Mouse (Mus musculus) hindbrain, postnatal 0 days (tissue): Measurements from ENCODE around the gene Ppp1ca. TPM values are rescaled to one million over a fixed set of nuclear protein-coding genes. Genes with fewer than 3 reads are reported as not detected.
A peak's percentile ranks its signal among the peaks of the same experiment; 100 is the strongest.

Source experiments
- ATAC-seq: fragments of 200-750 bp; cut with Nextera tagmentation; 2 replicates; pipeline ENCODE4 v1.8.0; 2017; ENCODE audit warnings: mild to moderate bottlenecking, moderate TSS enrichment, moderate library complexity
- DNase-seq: peaks from one replicate; pipeline ENCODE4 v3.0.0-alpha.2; 2015; ENCODE audit warnings: low spot score
- H3K27ac ChIP-seq: fragments of 300-500 bp; sonication (generic); 2 replicates; pipeline ENCODE4 v1.5.1; 2014; ENCODE audit warnings: mild to moderate bottlenecking
- H3K27me3 ChIP-seq: fragments of 300-500 bp; sonication (generic); 2 replicates; pipeline ENCODE4 v1.6.1; 2014; ENCODE audit warnings: low read length, mixed read lengths; ENCODE audit not compliant: insufficient read depth
- H3K36me3 ChIP-seq: fragments of 300-500 bp; sonication (generic); 2 replicates; pipeline ENCODE4 v1.6.1; 2014; ENCODE audit warnings: low read length, mixed read lengths; ENCODE audit not compliant: insufficient read depth
- H3K4me1 ChIP-seq: fragments of 300-500 bp; sonication (generic); 2 replicates; pipeline ENCODE4 v1.6.1; 2014; ENCODE audit warnings: antibody characterized with exemption, low read length, mixed read lengths; ENCODE audit not compliant: insufficient read depth
- H3K4me2 ChIP-seq: fragments of 300-500 bp; sonication (generic); 2 replicates; pipeline ENCODE4 v1.6.1; 2014; ENCODE audit warnings: low read depth, mild to moderate bottlenecking, low read length, moderate library complexity, mixed read lengths
- H3K4me3 ChIP-seq: fragments of 300-500 bp; sonication (generic); 2 replicates; pipeline ENCODE4 v1.5.1; 2014; ENCODE audit warnings: low read length
- H3K9ac ChIP-seq: fragments of 300-500 bp; sonication (generic); replicated peaks from 2 replicates; pipeline ENCODE4 v1.6.1; 2014; ENCODE audit warnings: mild to moderate bottlenecking, low read length, moderate library complexity, mixed read lengths
- H3K9me3 ChIP-seq: fragments of 300-500 bp; sonication (generic); 2 replicates; pipeline ENCODE4 v1.6.1; 2016; ENCODE audit warnings: low read length, mixed read lengths
- CTCF ChIP-seq: IDR thresholded peaks from 2 replicates; pipeline ENCODE4 v1.5.1; 2016; ENCODE audit warnings: antibody characterized with exemption, control low read depth, low read depth
- WGBS: fragments of 180-500 bp; shearing (Covaris S2); extraction: QIAGEN DNeasy Blood & Tissue Kit; methylation state at CpG from one replicate; pipeline ENCODE4 v1.1.7; 2014; 5-methylcytosine and 5-hydroxymethylcytosine counted together
- polyA plus RNA-seq: library from polyadenylated mRNA; unstranded; fragments of >200 nt; fragmentation: Nextera tagmentation; extraction: Ambion mirVana; gene quantifications from 2 replicates; pipeline ENCODE4 v1.2.1, GENCODE M21; 2015
- total RNA-seq: library from RNA; depleted of rRNA; stranded (reverse); fragments of >200 nt; gene quantifications from 2 replicates; pipeline ENCODE4 v1.2.3, GENCODE M21; 2014

Gene Ppp1ca
- total and polyA plus RNA-seq, 2 experiments from 2014 or later, result 564 to 597 TPM

- 30% methylated on average over 4 of the region's 4 CpGs for WGBS
- Histone ChIP-seq H3K36me3 (peaks cover 21% of the 10 kb centered on the region), H3K9me3 (no peaks in the 10 kb centered on the region), H3K4me3 (peak overlapping the region; percentile 71), H3K27me3 (no peaks in the 10 kb centered on the region), H3K27ac (peak overlapping the region; percentile 85), H3K4me1 (peaks cover 7% of the 10 kb centered on the region; the same call in 1 of the 2 replicates), H3K9ac (peak overlapping the region; percentile 76), H3K4me2 (peak overlapping the region; percentile 91)
- no peak for DNase-seq
- peak; percentile 43 for ATAC-seq
- no peak for TF ChIP-seq CTCF
Observed at GRCm38 (mm10) chr19:4163543-4163887, 28.4 kb upstream of the Ppp1ca start.

- Histone ChIP-seq H3K4me3 (no peak overlapping the region), H3K4me2 (no peak overlapping the region), H3K9me3 (no peaks in the 10 kb centered on the region), H3K27me3 (no peaks in the 10 kb centered on the region), H3K27ac (peak overlapping the region; percentile 85), H3K9ac (no peak overlapping the region; the same call in 1 of the 2 replicates), H3K36me3 (peaks cover 15% of the 10 kb centered on the region), H3K4me1 (peaks cover 7% of the 10 kb centered on the region; the same call in 1 of the 2 replicates)
- no peak for TF ChIP-seq CTCF
- DNase-seq (no peak), ATAC-seq (no peak)
- WGBS, result 81% methylated on average over 3 of the region's 3 CpGs
Observed at GRCm38 (mm10) chr19:4164100-4164499, 27.8 kb upstream of the Ppp1ca start.

GRCm38 (mm10) chr19:4164721-4165120 lies 27.1 kb upstream of the Ppp1ca start:
- ATAC-seq, result no peak
- H3K9ac ChIP-seq, result no peak overlapping the region
- H3K27ac ChIP-seq, result no peak overlapping the region
- H3K4me2 ChIP-seq, result no peak overlapping the region
- no peak overlapping the region for H3K4me3 ChIP-seq
- peaks cover 8% of the 10 kb centered on the region for H3K4me1 ChIP-seq
- WGBS, result 70% methylated on average over 2 of the region's 2 CpGs
- H3K27me3 ChIP-seq, result no peaks in the 10 kb centered on the region
- peaks cover 9% of the 10 kb centered on the region; the same call in 1 of the 2 replicates for H3K36me3 ChIP-seq
- no peak for DNase-seq
- no peaks in the 10 kb centered on the region for H3K9me3 ChIP-seq
- TF ChIP-seq CTCF, result no peak

GRCm38 (mm10) chr19:4166678-4167476 lies 25.0 kb upstream of the Ppp1ca start:
- 62% methylated on average over 9 of the region's 9 CpGs for WGBS
- ATAC-seq, result no peak
- Histone ChIP-seq H3K4me1 (peaks cover 14% of the 10 kb centered on the region), H3K4me3 (no peak overlapping the region), H3K9me3 (no peaks in the 10 kb centered on the region), H3K36me3 (no peaks in the 10 kb centered on the region), H3K4me2 (no peak overlapping the region), H3K9ac (no peak overlapping the region), H3K27ac (no peak overlapping the region), H3K27me3 (no peaks in the 10 kb centered on the region)
- no peak for TF ChIP-seq CTCF
- DNase-seq, result no peak

- ATAC-seq (peak; percentile 97), DNase-seq (peak; percentile 99)
- Histone ChIP-seq H3K4me2 (peak overlapping the region; percentile 85), H3K9ac (peak overlapping the region; percentile 78), H3K4me1 (peaks cover 7% of the 10 kb centered on the region), H3K4me3 (peak overlapping the region; percentile 44), H3K27me3 (no peaks in the 10 kb centered on the region), H3K27ac (peak overlapping the region; percentile 92), H3K36me3 (no peaks in the 10 kb centered on the region), H3K9me3 (no peaks in the 10 kb centered on the region)
- under 1% methylated on average over 41 of the region's 43 CpGs for WGBS
- TF ChIP-seq CTCF, result peak; percentile 85
Observed at GRCm38 (mm10) chr19:4169378-4169784, 22.5 kb upstream of the Ppp1ca start.

GRCm38 (mm10) chr19:4169810-4170209 lies 22.1 kb upstream of the Ppp1ca start:
- WGBS, result 4% methylated on average over 27 of the region's 27 CpGs
- Histone ChIP-seq H3K4me2 (peak overlapping the region; percentile 85), H3K9me3 (no peaks in the 10 kb centered on the region), H3K4me3 (peak overlapping the region; percentile 44), H3K36me3 (no peaks in the 10 kb centered on the region), H3K27me3 (no peaks in the 10 kb centered on the region), H3K9ac (peak overlapping the region; percentile 78), H3K4me1 (peaks cover 7% of the 10 kb centered on the region), H3K27ac (peak overlapping the region; percentile 92)
- no peak for DNase-seq
- TF ChIP-seq CTCF, result no peak
- peak; percentile 39 for ATAC-seq
